Mouse (Mus musculus): Measurements from ENCODE around the gene Ptov1. TPM values are rescaled to one million over a fixed set of nuclear protein-coding genes. Genes with fewer than 3 reads are reported as not detected.
A peak's percentile ranks its signal among the peaks of the same experiment; 100 is the strongest.

The Ptov1 gene
- polyA plus RNA-seq, 1 experiment from 2014 or later = 558 TPM

GRCm38 (mm10) chr7:44815721-44816469 lies 53.7 kb downstream of the Ptov1 start, which contains the start of the genes Nup62 and Il4i1:
TSS of gene Nup62 (plus strand) at chr7:44816088.
TSS of gene Il4i1 (plus strand) at chr7:44816387.
- ATAC-seq = peak; percentile 93
- H3K27me3 ChIP-seq = no peaks in the 10 kb centered on the region
- peak within 1 kb of the TSS; percentile 94 for H3K27ac ChIP-seq
- WGBS = under 1% methylated on average over 58 of the region's 62 CpGs
- peaks cover 17% of the 10 kb centered on the region; the same call in 1 of the 2 replicates for H3K36me3 ChIP-seq (ENCODE audit: poor library complexity, severe bottlenecking)
- H3K4me3 ChIP-seq = peak within 1 kb of the TSS; percentile 84
- peak within 1 kb of the TSS; percentile 84 for H3K4me2 ChIP-seq
- peaks cover 47% of the 10 kb centered on the region for H3K4me1 ChIP-seq
- no peaks in the 10 kb centered on the region for H3K9me3 ChIP-seq (replicated peaks)
- peak within 1 kb of the TSS; percentile 95 for H3K9ac ChIP-seq

GRCm38 (mm10) chr7:44814952-44815553 lies 54.5 kb downstream of the Ptov1 start:
- Histone ChIP-seq H3K9ac (peak overlapping the region; percentile 56), H3K27me3 (no peaks in the 10 kb centered on the region), H3K36me3 (ENCODE audit: poor library complexity, severe bottlenecking) (peaks cover 17% of the 10 kb centered on the region; the same call in 1 of the 2 replicates), H3K9me3 (replicated peaks) (no peaks in the 10 kb centered on the region), H3K27ac (peak overlapping the region; percentile 94), H3K4me3 (peak overlapping the region; percentile 84), H3K4me1 (peaks cover 41% of the 10 kb centered on the region), H3K4me2 (peak overlapping the region; percentile 84)
- ATAC-seq = no peak
- WGBS = 22% methylated on average over 14 of the region's 14 CpGs

DNA sequence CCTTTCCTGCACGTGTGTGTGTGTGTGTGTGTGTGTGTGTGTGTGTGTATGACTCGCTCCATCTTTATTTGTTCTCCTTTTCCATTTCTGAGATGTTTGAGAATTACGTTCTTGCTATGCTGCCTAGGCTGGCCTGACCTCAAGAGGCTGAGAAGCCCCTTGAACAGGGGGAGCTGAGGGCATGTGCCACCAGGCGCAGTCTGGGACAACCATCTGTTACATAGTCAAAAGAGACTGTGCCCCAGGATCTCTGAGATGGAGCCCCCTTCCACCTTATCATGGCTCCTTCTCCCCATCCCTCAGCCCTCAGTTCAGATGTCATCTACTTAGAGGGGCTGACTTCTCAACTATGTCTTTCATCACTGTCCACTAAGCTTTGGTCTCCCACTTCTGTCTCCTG lies 55.2 kb downstream of the Ptov1 start:
- H3K27me3 ChIP-seq = no peaks in the 10 kb centered on the region
- no peaks in the 10 kb centered on the region for H3K9me3 ChIP-seq (replicated peaks)
- H3K9ac ChIP-seq = no peak overlapping the region
- peaks cover 35% of the 10 kb centered on the region for H3K4me1 ChIP-seq
- no peak overlapping the region for H3K27ac ChIP-seq
- H3K4me2 ChIP-seq = peak overlapping the region; percentile 84; the same call in 1 of the 2 replicates
- H3K4me3 ChIP-seq = peak overlapping the region; percentile 84; the same call in 1 of the 2 replicates
- H3K36me3 ChIP-seq (ENCODE audit: poor library complexity, severe bottlenecking) = peaks cover 17% of the 10 kb centered on the region; the same call in 1 of the 2 replicates
- no peak for ATAC-seq
- 89% methylated on average over 4 of the region's 4 CpGs for WGBS

DNA sequence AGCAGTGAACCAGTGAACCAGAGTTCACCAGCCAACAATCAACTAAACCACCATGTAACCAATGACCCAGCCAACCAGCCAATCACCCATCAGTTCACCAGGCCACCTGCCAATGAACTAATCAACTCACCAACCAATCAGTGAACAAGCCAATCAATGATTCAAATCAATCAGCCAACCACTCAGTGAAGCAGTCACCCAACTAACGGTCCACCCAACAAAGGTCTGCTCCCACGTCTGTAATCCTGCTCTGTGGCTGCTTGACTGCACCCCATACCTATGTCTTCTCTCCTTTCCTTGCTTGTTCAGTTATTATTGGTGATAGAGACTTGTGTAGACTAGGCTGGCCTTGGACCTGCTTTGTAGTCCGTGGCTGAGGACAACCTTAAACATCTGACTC lies 55.6 kb downstream of the Ptov1 start:
- 83% methylated on average over 3 of the region's 3 CpGs for WGBS
- no peak for ATAC-seq
- H3K27ac ChIP-seq = no peak overlapping the region
- peaks cover 17% of the 10 kb centered on the region; the same call in 1 of the 2 replicates for H3K36me3 ChIP-seq (ENCODE audit: poor library complexity, severe bottlenecking)
- no peaks in the 10 kb centered on the region for H3K9me3 ChIP-seq (replicated peaks)
- no peak overlapping the region for H3K4me2 ChIP-seq
- H3K9ac ChIP-seq = no peak overlapping the region
- no peaks in the 10 kb centered on the region for H3K27me3 ChIP-seq
- H3K4me3 ChIP-seq = no peak overlapping the region
- peaks cover 30% of the 10 kb centered on the region for H3K4me1 ChIP-seq

MicroRNAs encoded within 50 kb of the gene (microRNA counts, 519-probe panel; counts per million panel counts)
- 177 counts per million, percentile 53 among the panel's probes with 10 or more counts for microRNA mmu-miR-707

Small RNAs within 50 kb of the gene (microRNA-seq; reads per million reads assigned to microRNA genes)
- gene Mir707 = not detected

Other genes starting within 250 kb of the Ptov1 start
- 0.49 and 0.84 TPM in 2 replicates for gene Myh14, start 198.9 kb downstream of the Ptov1 start, polyA plus RNA-seq (2015; fragmentation: Nextera tagmentation; extraction: Ambion mirVana)
- gene Izumo2, start 161.0 kb downstream of the Ptov1 start, polyA plus RNA-seq (2015; fragmentation: Nextera tagmentation; extraction: Ambion mirVana) = not detected in 2 replicates
- gene Vrk3, start 121.4 kb downstream of the Ptov1 start, polyA plus RNA-seq (2015; fragmentation: Nextera tagmentation; extraction: Ambion mirVana) = 38.7 and 39.0 TPM in 2 replicates
- 1.4 and 1.6 TPM in 2 replicates for gene Zfp473, start 118.7 kb downstream of the Ptov1 start, polyA plus RNA-seq (2015; fragmentation: Nextera tagmentation; extraction: Ambion mirVana)
- gene Nup62, start 53.7 kb downstream of the Ptov1 start, polyA plus RNA-seq (2015; fragmentation: Nextera tagmentation; extraction: Ambion mirVana) = 73.5 and 83.0 TPM in 2 replicates
- gene Il4i1, start 53.4 kb downstream of the Ptov1 start, polyA plus RNA-seq (2015; fragmentation: Nextera tagmentation; extraction: Ambion mirVana) = 1.2 and 1.9 TPM in 2 replicates
- gene Atf5, start 53.1 kb downstream of the Ptov1 start, polyA plus RNA-seq (2015; fragmentation: Nextera tagmentation; extraction: Ambion mirVana) = 5.4 and 5.7 TPM in 2 replicates
- gene Akt1s1, start 20.8 kb downstream of the Ptov1 start, polyA plus RNA-seq (2015; fragmentation: Nextera tagmentation; extraction: Ambion mirVana) = 93.1 and 95.4 TPM in 2 replicates
- gene Tbc1d17, start 20.7 kb downstream of the Ptov1 start, polyA plus RNA-seq (2015; fragmentation: Nextera tagmentation; extraction: Ambion mirVana) = 81.5 and 95.5 TPM in 2 replicates
- gene Pnkp, start 12.6 kb downstream of the Ptov1 start, polyA plus RNA-seq (2015; fragmentation: Nextera tagmentation; extraction: Ambion mirVana) = 34.9 and 38.1 TPM in 2 replicates
- 145 and 165 TPM in 2 replicates for gene Med25, start 22.9 kb upstream of the Ptov1 start, polyA plus RNA-seq (2015; fragmentation: Nextera tagmentation; extraction: Ambion mirVana)
- gene Fuz, start 26.3 kb upstream of the Ptov1 start, polyA plus RNA-seq (2015; fragmentation: Nextera tagmentation; extraction: Ambion mirVana) = 24.7 and 27.7 TPM in 2 replicates
- 81.7 and 87.2 TPM in 2 replicates for gene Ap2a1, start 59.7 kb upstream of the Ptov1 start, polyA plus RNA-seq (2015; fragmentation: Nextera tagmentation; extraction: Ambion mirVana)
- gene Tsks, start 73.4 kb upstream of the Ptov1 start, polyA plus RNA-seq (2015; fragmentation: Nextera tagmentation; extraction: Ambion mirVana) = 0.20 TPM in 1 of 2 replicates, not detected in the other
- gene Cpt1c, start 105.1 kb upstream of the Ptov1 start, polyA plus RNA-seq (2015; fragmentation: Nextera tagmentation; extraction: Ambion mirVana) = 40.2 and 43.1 TPM in 2 replicates
- gene Prmt1, start 116.8 kb upstream of the Ptov1 start, polyA plus RNA-seq (2015; fragmentation: Nextera tagmentation; extraction: Ambion mirVana) = 815 and 859 TPM in 2 replicates
- gene Irf3, start 127.9 kb upstream of the Ptov1 start, polyA plus RNA-seq (2015; fragmentation: Nextera tagmentation; extraction: Ambion mirVana) = 67.9 and 72.7 TPM in 2 replicates
- 40.5 and 45.6 TPM in 2 replicates for gene Bcl2l12, start 128.9 kb upstream of the Ptov1 start, polyA plus RNA-seq (2015; fragmentation: Nextera tagmentation; extraction: Ambion mirVana)
- gene Scaf1, start 146.6 kb upstream of the Ptov1 start, polyA plus RNA-seq (2015; fragmentation: Nextera tagmentation; extraction: Ambion mirVana) = 35.8 and 38.9 TPM in 2 replicates
- gene Rras, start 148.2 kb upstream of the Ptov1 start, polyA plus RNA-seq (2015; fragmentation: Nextera tagmentation; extraction: Ambion mirVana) = 9.4 and 10.2 TPM in 2 replicates
- gene Prr12, start 183.1 kb upstream of the Ptov1 start, polyA plus RNA-seq (2015; fragmentation: Nextera tagmentation; extraction: Ambion mirVana) = 14.9 and 17.2 TPM in 2 replicates
- 52.7 and 58.5 TPM in 2 replicates for gene Nosip, start 192.6 kb upstream of the Ptov1 start, polyA plus RNA-seq (2015; fragmentation: Nextera tagmentation; extraction: Ambion mirVana)
- 14.7 and 14.8 TPM in 2 replicates for gene Prrg2, start 192.9 kb upstream of the Ptov1 start, polyA plus RNA-seq (2015; fragmentation: Nextera tagmentation; extraction: Ambion mirVana)
- gene Rcn3, start 222.4 kb upstream of the Ptov1 start, polyA plus RNA-seq (2015; fragmentation: Nextera tagmentation; extraction: Ambion mirVana) = 61.3 and 62.0 TPM in 2 replicates
- gene Fcgrt, start 234.1 kb upstream of the Ptov1 start, polyA plus RNA-seq (2015; fragmentation: Nextera tagmentation; extraction: Ambion mirVana) = 8.0 and 9.9 TPM in 2 replicates

Measured in forebrain, embryonic 13.5 days (tissue).